Mouse (Mus musculus): ENCODE results near the gene Kif1bp. TPM values are rescaled to one million over a fixed set of nuclear protein-coding genes. Genes with fewer than 3 reads are reported as not detected.
"Not testable (repeated sequence)": the region's sequence is repeated elsewhere in the genome, so short reads cannot be mapped to it uniquely, and the experiment has no call there.

The Kif1bp gene
- 10 to 100 TPM; 36.8 to 41.7 TPM for total RNA-seq (2021)

DNA sequence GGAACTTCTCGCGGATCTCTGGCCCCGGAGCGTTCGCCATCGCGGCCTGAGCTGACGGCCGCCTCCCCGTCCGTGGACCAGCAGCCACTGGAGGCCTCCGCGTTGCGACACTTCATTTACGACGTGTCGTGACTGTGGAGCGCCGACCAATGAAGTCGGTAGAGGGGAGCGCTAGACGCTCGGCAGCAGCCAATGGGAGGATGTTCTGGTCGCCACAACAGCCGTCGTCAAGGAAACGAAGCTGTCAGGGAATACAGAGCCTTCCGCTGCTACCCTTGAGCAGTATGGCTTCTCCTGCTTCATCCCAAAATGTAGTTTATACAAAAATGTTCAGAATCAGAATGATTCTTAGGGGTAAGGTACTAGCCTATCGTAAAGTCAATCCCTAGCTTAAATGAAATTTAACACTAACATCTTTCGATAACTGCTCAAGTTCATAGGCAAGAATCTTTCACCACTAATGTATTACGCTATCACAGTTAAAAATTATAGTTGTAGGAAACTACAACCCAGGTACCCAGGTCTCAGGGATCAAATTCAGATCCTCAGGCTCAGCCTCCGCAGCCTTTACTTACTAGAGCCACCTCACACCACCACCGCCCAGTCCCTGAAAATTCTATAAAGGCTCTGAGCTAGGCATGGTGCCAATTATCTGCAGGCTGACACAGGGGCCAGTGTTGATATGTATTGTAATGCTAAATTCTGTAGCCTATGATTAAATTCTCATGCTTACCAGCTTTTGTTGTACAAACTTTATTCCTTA, at the start of gene Kif1bp:
Gene Kif1bp, minus strand, starts transcription at position 120 of the 763 bp plus-strand sequence.
- peak; percentile 96 for DNase-seq (ENCODE audit: low spot score)
- intact Hi-C loops (cut with DNase I): no loop called here

DNA sequence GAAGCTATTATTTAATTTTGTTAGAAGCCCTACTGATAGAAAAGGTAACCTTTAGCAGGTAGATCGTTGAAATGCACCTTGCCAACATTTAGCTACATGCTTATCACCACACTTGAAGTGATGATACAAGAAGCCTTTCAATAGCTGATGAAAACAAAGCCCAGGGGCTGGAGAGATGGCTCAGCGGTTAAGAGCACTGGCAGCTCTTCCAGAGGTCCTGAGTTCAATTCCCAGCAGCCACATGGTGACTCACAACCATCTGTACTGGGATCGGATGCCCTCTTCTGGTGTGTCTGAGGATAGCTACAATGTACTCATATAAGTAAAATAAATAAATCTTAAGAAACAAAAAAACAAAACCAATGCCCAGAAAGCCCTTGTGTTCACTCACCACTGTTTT, 25.9 kb upstream of the Kif1bp start:
- intact Hi-C loops (cut with DNase I): no loop called here
- no peak for DNase-seq (ENCODE audit: low spot score)

DNA sequence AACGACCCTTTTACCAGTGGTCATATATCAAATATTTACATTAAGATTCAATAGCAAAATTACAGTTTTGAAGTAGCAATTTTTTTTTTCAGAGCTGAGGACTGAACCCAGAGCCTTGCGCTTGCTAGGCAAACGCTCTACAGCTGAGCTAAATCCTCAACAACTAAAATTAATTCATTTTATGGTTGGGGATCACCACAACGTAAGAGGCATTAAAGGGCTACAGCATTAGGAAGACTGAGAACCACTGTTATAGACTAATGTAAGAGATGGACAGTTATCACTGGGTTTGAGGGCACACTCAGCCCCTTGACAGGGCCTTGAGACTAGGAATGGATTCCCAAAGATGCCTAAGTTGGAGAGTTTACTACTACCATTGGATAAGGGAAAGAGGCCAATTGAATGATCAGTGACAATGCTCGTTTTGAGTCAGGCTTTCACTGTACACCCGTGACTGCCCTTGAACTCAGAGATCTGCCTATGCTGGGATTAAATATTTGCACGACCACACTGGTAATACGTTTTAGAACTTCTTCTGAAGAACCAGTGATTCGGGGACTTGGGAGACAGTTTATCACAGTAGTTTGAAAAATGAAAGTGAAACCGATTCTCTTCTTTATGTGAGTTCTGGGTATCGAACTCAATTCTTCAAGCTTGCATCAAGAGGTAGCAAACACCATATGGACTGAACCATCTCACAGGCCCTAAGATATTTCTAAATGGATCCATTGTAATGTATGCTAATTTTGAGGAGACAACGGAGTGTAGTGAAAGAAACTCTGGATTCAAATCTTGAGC, 25.2 kb upstream of the Kif1bp start:
- intact Hi-C loops (cut with DNase I): no loop called here
- no peak for DNase-seq (ENCODE audit: low spot score)

DNA sequence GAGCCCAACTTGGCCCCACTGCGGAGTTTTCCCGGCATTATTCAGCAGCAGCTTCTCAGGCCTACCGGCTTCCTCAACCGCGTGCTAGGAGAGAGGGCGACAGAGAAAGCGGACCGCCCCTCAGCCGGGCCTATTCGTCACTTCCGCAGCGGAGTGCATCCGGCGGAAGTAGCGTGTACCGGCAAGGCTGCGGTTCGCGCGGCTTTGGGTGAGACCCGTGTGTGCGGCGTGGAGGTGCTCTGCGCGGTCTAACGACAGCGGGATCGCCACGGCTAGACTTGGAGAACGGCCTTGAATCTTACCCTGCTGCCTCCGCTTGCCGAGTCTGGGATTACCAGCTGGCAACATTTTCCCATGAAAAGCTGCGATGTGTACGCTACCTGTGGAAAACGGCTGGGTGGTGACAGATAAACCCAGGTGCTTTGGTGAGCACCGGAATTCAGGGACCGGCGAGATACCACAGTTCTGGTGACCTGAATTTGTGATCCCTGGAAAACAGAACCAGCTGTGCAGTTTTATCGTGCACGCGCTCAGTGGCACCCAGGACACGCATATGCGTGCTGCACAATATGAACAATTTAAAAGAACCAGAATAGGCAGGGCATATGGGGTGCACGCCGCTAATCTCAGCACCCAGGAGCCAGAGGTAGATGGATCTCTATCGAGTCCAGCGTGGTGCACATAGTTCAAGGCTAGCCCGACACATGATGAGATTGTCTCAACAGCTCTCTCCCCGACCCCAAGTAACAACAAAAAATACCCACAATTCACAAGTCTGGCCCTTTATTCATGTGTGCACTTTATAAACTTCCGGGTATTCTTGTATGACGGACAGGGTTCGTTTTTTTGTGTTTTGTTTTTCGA, 24.2 kb upstream of the Kif1bp start, which contains the start of gene Ddx21:
Gene Ddx21, minus strand, starts transcription at position 105 of the 864 bp plus-strand sequence.
- DNase-seq (ENCODE audit: low spot score): peak; percentile 78
- intact Hi-C loops (cut with DNase I): no loop called here

DNA sequence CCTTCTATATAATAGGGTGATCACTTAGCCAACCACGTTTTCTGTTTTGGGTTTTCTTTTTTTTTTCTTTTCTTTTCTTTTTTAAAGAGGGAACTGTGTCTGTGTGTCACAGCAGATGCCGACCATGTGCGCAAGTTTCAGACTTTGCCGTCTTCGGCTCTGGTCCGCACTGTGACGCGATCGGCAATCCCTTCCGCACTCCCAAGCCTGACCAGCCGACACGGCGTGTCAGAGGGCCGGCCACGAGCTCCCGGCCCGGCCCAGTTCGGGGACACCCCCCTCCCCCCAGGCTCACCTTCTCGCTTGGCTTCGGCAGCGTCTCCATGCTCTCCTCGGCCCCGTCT, 23.5 kb upstream of the Kif1bp start:
- DNase-seq (ENCODE audit: low spot score): no peak
- intact Hi-C loops (cut with DNase I): no loop called here

DNA sequence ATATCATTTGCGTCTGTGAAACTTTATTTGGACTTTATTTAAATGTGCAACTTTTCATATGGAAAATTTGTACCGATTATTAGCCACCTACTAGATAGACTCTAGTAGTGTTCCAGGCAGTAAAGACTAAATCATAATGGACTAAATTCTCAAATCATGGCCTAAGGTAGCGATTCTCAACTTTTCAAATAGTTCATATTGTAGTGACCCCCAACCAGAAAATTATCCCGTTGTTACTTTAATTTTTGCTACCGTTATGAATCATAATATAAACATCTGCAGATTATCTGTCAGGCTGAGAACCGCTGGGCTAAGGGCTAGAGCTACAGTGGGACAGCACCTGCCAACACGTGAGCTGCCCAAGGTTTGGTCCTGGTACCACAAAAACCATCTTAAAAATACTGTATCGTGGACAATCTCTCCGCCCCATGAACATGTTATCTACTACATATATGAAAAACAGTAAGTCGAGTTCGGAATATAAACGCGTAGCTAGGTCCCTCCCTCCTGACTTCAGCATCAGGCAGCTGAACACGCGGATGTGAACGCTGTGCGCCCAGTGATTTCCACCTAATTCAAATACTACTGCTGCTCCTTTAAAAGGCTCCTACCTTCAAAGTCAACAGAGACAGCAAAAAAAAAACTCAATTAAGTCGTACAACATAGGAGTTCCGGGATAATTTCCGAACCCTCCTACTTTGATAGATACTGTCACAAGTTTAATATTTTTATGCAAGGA, 23.0 kb upstream of the Kif1bp start:
- intact Hi-C loops (cut with DNase I): no loop called here
- DNase-seq (ENCODE audit: low spot score): no peak

DNA sequence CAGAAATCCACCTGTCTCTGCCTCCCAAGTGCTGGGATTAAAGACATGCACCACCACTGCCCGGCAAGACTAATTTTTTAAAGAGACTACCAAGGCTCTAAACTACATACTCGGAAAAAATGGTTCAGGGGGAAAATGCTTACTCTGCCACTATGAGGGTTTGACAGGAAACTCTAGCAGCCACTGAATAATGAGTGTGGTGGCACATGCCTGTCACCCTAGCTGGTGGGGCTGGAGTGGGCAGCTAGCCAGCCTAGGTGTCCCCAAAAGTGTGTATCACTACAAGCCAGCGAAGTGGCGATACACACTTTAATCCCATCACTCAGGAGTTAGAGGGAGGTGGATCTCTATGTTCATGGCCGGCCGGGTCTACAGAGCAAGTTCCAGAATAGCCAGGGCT, 21.8 kb upstream of the Kif1bp start:
- DNase-seq (ENCODE audit: low spot score): no peak
- intact Hi-C loops (cut with DNase I): no loop called here

DNA sequence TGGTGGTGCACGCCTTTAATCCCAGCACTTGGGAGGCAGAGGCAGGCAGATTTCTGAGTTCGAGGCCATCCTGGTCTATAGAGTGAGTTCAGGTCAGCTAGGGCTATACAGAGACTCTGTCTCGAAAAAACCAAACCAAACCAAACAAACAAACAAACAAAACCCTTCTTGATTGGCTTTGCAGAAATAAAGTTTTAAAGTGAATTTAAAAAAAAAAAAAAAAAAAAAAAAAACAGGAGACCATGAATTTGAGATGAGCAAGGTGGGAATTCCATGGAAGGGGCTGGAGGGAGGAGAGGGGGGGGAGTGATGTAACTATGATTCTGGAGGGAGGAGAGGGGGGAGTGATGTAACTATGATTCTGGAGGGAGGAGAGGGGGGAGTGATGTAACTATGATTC, 21.1 kb upstream of the Kif1bp start:
- intact Hi-C loops (cut with DNase I); DNase-seq (ENCODE audit: low spot score): not testable (repeated sequence)

DNA sequence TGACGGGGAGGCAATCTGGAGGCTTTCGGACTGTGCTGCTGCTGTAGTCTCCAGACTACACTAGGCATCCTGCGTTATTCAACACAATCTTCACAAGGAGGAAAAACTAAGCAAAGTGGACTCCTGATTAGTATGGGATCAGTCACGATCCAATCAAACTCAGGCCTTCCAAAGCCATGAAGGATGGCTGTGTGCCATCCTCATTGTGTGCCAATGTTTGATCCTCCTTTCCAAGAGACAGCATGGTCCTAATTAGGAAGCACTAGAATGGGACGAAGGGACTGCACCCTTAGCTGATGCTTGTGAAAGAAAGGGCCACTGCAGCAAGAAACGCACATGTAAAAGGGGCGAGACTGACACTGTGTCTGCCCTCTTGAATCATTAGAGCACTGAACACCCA, 14.2 kb upstream of the Kif1bp start:
- intact Hi-C loops (cut with DNase I): no loop called here
- DNase-seq (ENCODE audit: low spot score): no peak

DNA sequence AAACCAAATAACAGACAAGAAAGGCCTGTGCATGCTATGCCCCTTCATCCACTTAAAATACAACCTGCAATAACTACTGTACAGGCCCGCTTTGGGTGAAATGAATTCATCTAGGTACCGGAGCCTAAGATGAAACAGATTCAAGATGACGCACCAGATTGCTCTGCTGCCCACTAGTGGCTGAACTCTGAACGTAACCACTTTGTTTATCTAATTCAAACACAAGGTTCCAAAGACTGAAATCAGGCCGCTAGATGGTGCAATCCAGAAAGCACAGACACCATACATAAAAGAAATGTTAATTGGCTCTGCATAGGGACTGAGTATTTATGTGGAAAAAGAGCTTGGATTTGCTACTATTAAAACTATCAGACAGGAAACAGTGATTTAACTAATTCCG, 11.9 kb upstream of the Kif1bp start:
- intact Hi-C loops (cut with DNase I): no loop called here
- DNase-seq (ENCODE audit: low spot score): peak; percentile 54

DNA sequence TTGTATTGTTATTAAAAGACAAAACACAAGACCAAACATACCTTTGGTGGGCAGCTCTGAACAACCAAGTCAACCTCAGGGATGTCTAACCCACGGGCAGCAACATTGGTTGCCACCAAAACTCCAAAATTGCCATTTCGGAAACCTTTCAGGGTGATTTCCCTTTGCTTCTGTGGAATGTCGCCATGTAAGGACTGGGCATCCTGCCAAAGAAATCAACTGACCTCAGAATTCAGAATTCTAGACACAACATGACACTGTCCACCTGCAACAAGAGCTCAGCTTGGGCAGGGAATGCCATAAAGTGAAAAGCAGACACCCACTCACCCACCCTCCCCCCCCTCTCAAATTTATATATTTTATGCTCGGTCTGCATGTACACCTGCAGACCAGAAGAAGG, 10.4 kb upstream of the Kif1bp start:
- intact Hi-C loops (cut with DNase I): no loop called here
- no peak for DNase-seq (ENCODE audit: low spot score)

DNA sequence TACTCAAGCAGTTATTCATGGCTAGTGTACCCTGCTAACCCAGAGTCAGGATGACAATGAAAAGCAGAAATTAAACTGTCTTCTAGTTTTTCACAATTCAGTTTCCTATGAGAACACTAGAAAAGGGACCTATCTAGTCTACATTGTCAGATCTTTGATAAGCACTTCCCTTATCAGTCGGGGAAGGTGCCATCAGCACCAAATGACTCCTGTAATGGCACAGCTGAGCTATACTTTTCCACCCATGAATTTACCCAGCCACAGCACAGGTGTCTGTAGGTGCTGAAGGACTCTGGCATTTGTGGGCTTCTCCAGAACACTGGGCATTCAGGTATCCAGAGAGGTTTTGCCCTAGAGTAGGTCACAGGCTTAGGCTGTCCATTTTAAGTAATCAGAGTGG, 5.0 kb upstream of the Kif1bp start:
- intact Hi-C loops (cut with DNase I): no loop called here
- DNase-seq (ENCODE audit: low spot score): no peak

DNA sequence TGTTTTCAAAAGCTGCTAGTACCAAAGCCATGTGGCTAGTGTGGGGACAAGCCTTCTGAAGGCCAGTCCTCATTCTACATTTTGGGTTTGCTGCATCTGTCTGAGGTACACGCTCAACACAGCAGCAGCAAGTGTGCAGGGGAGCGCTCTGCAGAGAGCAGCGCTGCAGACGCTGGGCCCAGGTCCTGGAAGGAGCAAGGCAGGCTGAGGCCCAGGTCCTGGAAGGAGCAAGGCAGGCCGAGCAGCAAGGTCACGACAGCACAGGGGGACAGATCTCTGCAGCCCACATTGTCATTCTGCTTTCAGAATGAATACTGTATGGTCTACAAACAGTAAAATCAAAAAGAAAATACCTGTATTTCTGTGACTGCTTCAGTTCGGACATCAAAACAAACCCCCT, 4.4 kb upstream of the Kif1bp start:
- DNase-seq (ENCODE audit: low spot score): no peak
- intact Hi-C loops (cut with DNase I): no loop called here

DNA sequence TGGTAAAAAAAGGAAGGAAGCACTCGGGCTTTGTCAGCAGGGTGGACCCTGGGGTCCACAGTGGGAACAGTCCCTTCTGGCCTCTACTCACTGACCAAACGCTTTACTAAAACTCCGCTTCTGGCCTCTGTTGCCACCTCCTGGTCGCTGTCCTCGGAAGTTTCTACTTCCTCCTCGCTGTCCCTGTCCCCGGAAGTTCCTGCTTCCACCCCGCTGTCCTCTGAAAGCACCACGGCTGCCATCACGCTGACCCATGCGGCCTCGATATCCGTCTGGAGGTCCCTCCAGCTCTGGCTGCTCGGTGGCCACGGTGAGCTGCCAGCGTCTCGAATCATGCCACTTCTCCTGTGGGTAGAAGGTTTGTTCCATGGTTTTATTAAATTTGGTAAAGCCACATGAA, 4.0 kb upstream of the Kif1bp start:
- no peak for DNase-seq (ENCODE audit: low spot score)
- intact Hi-C loops (cut with DNase I): no loop called here

DNA sequence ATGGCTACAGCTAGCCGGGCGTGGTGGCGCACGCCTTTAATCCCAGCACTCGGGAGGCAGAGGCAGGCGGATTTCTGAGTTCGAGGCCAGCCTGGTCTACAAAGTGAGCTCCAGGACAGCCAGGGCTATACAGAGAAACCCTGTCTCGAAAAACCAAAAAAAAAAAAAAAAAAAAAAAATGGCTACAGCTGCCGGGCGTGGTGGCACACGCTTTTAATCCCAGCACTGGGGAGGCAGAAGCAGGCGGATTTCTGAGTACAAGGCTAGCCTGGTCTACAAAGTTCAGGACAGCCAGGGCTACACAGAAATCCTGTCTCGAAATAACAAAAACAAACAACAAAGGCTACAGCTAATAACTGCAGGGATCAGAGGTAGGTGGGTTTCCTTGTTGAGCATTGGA, 872 bp upstream of the Kif1bp start:
- DNase-seq (ENCODE audit: low spot score); intact Hi-C loops (cut with DNase I): not testable (repeated sequence)

DNA sequence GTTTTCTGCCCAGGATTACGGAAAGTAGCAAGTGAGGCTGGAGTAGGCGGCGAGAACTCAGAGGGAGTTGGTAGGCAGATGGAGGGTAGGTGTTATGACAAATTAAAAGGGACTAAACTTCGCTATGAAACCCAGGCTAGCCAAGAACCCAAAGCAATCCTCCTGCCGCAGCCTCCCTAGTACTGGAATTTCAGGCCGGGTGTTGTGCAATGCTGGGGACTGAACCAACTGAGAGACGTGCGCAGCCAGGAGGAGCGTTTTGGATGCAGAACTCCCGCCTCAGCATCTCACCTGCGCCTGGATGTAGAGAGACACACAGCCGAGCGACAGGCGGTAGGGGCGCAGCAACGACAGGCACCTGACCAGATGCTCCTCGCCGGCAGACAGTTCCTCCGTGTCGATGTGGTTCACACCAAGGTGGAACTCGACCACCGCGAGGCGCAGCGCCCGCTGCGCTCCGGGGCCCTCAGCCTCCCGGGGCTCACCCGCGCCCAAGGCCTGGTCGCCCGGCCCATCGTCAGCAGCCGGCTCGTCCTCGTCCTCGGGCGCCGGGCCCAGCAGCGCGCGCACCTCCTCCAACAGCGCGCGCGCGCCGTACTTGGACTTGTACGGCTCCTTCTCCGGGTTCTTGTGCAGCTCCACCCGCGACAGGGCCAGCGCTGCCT, 452 bp downstream of the Kif1bp start:
- intact Hi-C loops (cut with DNase I): no loop called here
- DNase-seq (ENCODE audit: low spot score): no peak

DNA sequence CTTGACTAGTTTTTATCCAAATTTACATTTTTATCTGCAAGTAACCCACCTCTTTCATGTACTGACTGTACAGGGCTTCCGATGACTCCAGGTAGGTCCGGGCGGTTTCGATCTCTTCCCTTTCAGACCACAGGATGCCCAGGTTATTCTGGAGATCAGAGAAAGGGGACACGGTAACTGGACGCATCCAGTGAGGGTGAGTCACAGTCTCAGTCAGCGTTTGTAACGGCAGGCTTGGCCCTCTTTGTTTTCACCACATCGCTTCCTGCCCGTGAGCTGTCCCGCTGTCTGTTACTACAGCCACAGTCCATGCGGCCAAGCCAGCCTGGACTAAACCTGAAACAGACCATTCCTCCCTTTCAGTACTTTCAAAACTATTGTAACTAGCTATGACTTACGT, 3.3 kb downstream of the Kif1bp start:
- no peak for DNase-seq (ENCODE audit: low spot score)
- intact Hi-C loops (cut with DNase I): no loop called here

DNA sequence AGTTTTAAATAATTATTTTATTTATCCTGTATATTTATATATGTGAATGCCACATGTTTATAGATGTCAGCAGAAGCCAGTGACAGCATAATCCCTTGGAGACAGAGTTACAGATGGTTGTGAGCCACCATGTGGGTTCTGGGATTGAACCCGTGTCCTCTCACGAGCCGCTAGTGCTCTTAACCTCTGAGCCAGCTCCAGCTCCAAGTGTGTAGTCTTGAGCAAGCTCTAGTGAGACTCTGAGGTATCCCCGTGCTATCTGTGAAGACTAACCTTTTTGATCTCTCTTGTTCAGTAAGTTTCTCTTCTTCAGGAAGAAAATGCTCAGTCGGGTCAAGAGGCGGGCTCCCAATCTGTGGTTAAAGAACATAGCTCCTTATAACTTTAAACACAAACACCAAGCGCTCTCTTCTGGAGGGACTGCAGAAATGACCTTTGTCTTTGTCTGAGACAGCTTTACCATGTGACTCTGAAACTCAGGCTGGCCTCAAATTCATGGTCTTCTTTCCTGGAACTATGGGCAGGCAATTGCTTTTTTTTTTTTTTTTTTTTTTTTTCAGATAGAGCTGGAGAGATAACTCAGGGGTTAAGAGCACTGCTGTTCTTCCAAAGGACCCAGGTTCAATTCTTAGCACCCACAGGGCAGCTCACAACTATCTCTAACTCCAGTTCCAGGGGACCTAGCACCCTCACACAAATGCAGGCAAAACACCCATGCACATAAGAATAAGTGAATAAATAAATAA, 8.0 kb downstream of the Kif1bp start:
- DNase-seq (ENCODE audit: low spot score): no peak
- intact Hi-C loops (cut with DNase I): no loop called here

DNA sequence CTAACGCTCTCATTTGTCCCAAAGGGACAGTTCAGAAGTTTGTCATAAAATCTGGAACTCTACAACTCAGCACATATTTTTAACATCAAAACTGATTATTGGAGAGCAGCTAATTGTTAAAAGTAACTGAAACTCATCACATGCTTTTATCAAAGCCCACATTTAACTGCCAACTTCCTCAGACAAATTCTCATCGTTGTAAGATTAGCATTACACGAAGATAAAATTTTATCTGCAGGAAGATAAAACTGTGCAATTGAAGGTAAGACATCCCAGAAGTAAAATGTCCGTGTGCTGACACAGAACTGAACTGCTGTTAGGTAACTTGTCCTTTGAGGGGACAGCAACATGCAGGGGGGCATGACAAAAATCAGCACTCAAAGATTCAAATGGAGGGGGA, 9.4 kb downstream of the Kif1bp start:
- intact Hi-C loops (cut with DNase I): no loop called here
- DNase-seq (ENCODE audit: low spot score): no peak
